Mouse (Mus musculus): ENCODE data around the gene Hist2h2aa1. TPM values are rescaled to one million over a fixed set of nuclear protein-coding genes. Genes with fewer than 3 reads are reported as not detected.
"Not testable (repeated sequence)": the region's sequence is repeated elsewhere in the genome, so short reads cannot be mapped to it uniquely, and the experiment has no call there.

The Hist2h2aa1 gene
- polyA plus RNA-seq, 1 experiment = not detected

- no peak for TF ChIP-seq POLR2A (IDR thresholded peaks at IDR 0.05; ENCODE audit: insufficient read depth, low read depth, low read length)
- no peak for TF ChIP-seq CTCF (IDR thresholded peaks at IDR 0.05; ENCODE audit: insufficient read depth, low read depth, low read length)
- H3K27ac ChIP-seq (ENCODE audit: insufficient read depth, low read depth, low read length) = no peak overlapping the region
- no peaks in the 10 kb centered on the region for H3K4me1 ChIP-seq (ENCODE audit: control insufficient read depth, insufficient read depth, low read length)
- no peak overlapping the region for H3K4me3 ChIP-seq (ENCODE audit: insufficient read depth, low read depth, low read length)
- 33% methylated on average over 15 of the region's 15 CpGs for WGBS
Measured at GRCm38 (mm10) chr3:96209242-96209641, 36.1 kb upstream of the Hist2h2aa1 start.

GRCm38 (mm10) chr3:96219191-96219641, 26.1 kb upstream of the Hist2h2aa1 start:
- H3K27ac ChIP-seq (ENCODE audit: insufficient read depth, low read depth, low read length) = peak overlapping the region; percentile 94
- WGBS = under 1% methylated on average over 12 of the region's 12 CpGs
- TF ChIP-seq POLR2A (IDR thresholded peaks at IDR 0.05; ENCODE audit: insufficient read depth, low read depth, low read length) (no peak), CTCF (IDR thresholded peaks at IDR 0.05; ENCODE audit: insufficient read depth, low read depth, low read length) (no peak)
- peaks cover 3% of the 10 kb centered on the region for H3K4me1 ChIP-seq (ENCODE audit: control insufficient read depth, insufficient read depth, low read length)
- peak overlapping the region; percentile 44 for H3K4me3 ChIP-seq (ENCODE audit: insufficient read depth, low read depth, low read length)

GRCm38 (mm10) chr3:96219661-96220130, 25.6 kb upstream of the Hist2h2aa1 start, which contains the start of the genes Bola1 and Hist2h2ab:
Gene Bola1, minus strand, starts transcription at chr3:96219709.
Gene Hist2h2ab, plus strand, starts transcription at chr3:96219865.
- peaks cover 5% of the 10 kb centered on the region for H3K4me1 ChIP-seq (ENCODE audit: control insufficient read depth, insufficient read depth, low read length)
- H3K4me3 ChIP-seq (ENCODE audit: insufficient read depth, low read depth, low read length) = peak within 1 kb of the TSS; percentile 78
- TF ChIP-seq POLR2A (IDR thresholded peaks at IDR 0.05; ENCODE audit: insufficient read depth, low read depth, low read length) (peak; percentile 76), CTCF (IDR thresholded peaks at IDR 0.05; ENCODE audit: insufficient read depth, low read depth, low read length) (no peak)
- peak within 1 kb of the TSS; percentile 98 for H3K27ac ChIP-seq (ENCODE audit: insufficient read depth, low read depth, low read length)
- under 1% methylated on average over 37 of the region's 37 CpGs for WGBS

GRCm38 (mm10) chr3:96220131-96220764, 25.0 kb upstream of the Hist2h2aa1 start:
- H3K27ac ChIP-seq (ENCODE audit: insufficient read depth, low read depth, low read length) = peak overlapping the region; percentile 98
- WGBS = under 1% methylated on average over 34 of the region's 47 CpGs
- H3K4me3 ChIP-seq (ENCODE audit: insufficient read depth, low read depth, low read length) = peak overlapping the region; percentile 78
- TF ChIP-seq POLR2A (IDR thresholded peaks at IDR 0.05; ENCODE audit: insufficient read depth, low read depth, low read length) = peak; percentile 36
- H3K4me1 ChIP-seq (ENCODE audit: control insufficient read depth, insufficient read depth, low read length) = not testable (repeated sequence)

- TF ChIP-seq POLR2A (IDR thresholded peaks at IDR 0.05; ENCODE audit: insufficient read depth, low read depth, low read length) (peak; percentile 51; the same call in 1 of the 2 replicates), CTCF (IDR thresholded peaks at IDR 0.05; ENCODE audit: insufficient read depth, low read depth, low read length) (no peak)
- Histone ChIP-seq H3K4me3 (ENCODE audit: insufficient read depth, low read depth, low read length) (peak within 1 kb of the TSS; percentile 78), H3K4me1 (ENCODE audit: control insufficient read depth, insufficient read depth, low read length) (peaks cover 10% of the 10 kb centered on the region), H3K27ac (ENCODE audit: insufficient read depth, low read depth, low read length) (peak within 1 kb of the TSS; percentile 98)
- WGBS = under 1% methylated on average over 43 of the region's 43 CpGs
Measured at GRCm38 (mm10) chr3:96220765-96221639, 24.3 kb upstream of the Hist2h2aa1 start, which contains the start of the genes Hist2h2ac and Hist2h2be. Gene Hist2h2ac, minus strand, starts transcription at chr3:96220880. Gene Hist2h2be, plus strand, starts transcription at chr3:96221119.

GRCm38 (mm10) chr3:96221640-96222038, 23.7 kb upstream of the Hist2h2aa1 start:
- Histone ChIP-seq H3K4me3 (ENCODE audit: insufficient read depth, low read depth, low read length) (peak overlapping the region; percentile 78), H3K4me1 (ENCODE audit: control insufficient read depth, insufficient read depth, low read length) (peaks cover 10% of the 10 kb centered on the region), H3K27ac (ENCODE audit: insufficient read depth, low read depth, low read length) (peak overlapping the region; percentile 89)
- TF ChIP-seq POLR2A (IDR thresholded peaks at IDR 0.05; ENCODE audit: insufficient read depth, low read depth, low read length) (no peak), CTCF (IDR thresholded peaks at IDR 0.05; ENCODE audit: insufficient read depth, low read depth, low read length) (no peak)
- WGBS = 6% methylated on average over 9 of the region's 9 CpGs

GRCm38 (mm10) chr3:96222774-96223173, 22.5 kb upstream of the Hist2h2aa1 start:
- WGBS = 39% methylated on average over 4 of the region's 4 CpGs
- H3K27ac ChIP-seq (ENCODE audit: insufficient read depth, low read depth, low read length) = no peak overlapping the region
- no peak overlapping the region for H3K4me3 ChIP-seq (ENCODE audit: insufficient read depth, low read depth, low read length)

GRCm38 (mm10) chr3:96225421-96225820, 19.9 kb upstream of the Hist2h2aa1 start:
- Histone ChIP-seq H3K4me3 (ENCODE audit: insufficient read depth, low read depth, low read length) (no peak overlapping the region), H3K4me1 (ENCODE audit: control insufficient read depth, insufficient read depth, low read length) (peaks cover 10% of the 10 kb centered on the region), H3K27ac (ENCODE audit: insufficient read depth, low read depth, low read length) (no peak overlapping the region)
- no peak for TF ChIP-seq POLR2A (IDR thresholded peaks at IDR 0.05; ENCODE audit: insufficient read depth, low read depth, low read length)
- no peak for TF ChIP-seq CTCF (IDR thresholded peaks at IDR 0.05; ENCODE audit: insufficient read depth, low read depth, low read length)
- 32% methylated on average over 2 of the region's 2 CpGs for WGBS

More at GRCm38 (mm10) chr3:96222774-96223173, 22.5 kb upstream of the Hist2h2aa1 start:
- TF ChIP-seq CTCF (IDR thresholded peaks at IDR 0.05; ENCODE audit: insufficient read depth, low read depth, low read length) (no peak), POLR2A (IDR thresholded peaks at IDR 0.05; ENCODE audit: insufficient read depth, low read depth, low read length) (no peak)
- H3K4me1 ChIP-seq (ENCODE audit: control insufficient read depth, insufficient read depth, low read length) = peaks cover 12% of the 10 kb centered on the region
